Mouse (Mus musculus): ENCODE results near the gene Nol6. TPM values are rescaled to one million over a fixed set of nuclear protein-coding genes. Genes with fewer than 3 reads are reported as not detected.
"Not testable (repeated sequence)": the region's sequence is repeated elsewhere in the genome, so short reads cannot be mapped to it uniquely, and the experiment has no call there.

Nol6 gene
- polyA plus RNA-seq, 1 experiment from 2014 or later, result 35.8 TPM

DNA sequence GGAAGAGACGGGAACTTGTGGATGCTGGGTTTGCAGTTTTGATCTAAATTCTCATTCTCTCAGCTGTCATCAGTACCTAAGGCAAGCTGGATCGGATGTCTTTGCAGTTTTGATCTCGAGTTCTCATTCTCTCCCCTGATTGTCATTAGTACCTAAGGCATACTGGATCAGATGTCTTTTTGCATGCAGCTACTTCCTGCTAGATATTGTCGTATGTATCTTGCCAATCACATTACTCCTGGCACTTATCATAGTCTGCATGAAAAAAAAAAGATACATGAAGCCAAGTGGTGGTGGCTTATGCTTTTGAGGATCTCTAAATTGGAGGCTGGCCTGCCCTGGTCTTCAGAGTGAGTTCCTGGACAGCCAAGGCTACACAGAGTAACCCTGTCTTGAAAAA lies 39.4 kb downstream of the Nol6 start:
- no peaks in the 10 kb centered on the region for H3K9me3 ChIP-seq (ENCODE audit: control insufficient read depth, low read length)
- H3K27ac ChIP-seq (ENCODE audit: low read depth, low read length), result no peak overlapping the region
- DNase-seq (ENCODE audit: low spot score) (no peak), ATAC-seq (replicated peaks; ENCODE audit: low FRiP score) (no peak)
- H3K4me3 ChIP-seq (ENCODE audit: low read depth, low read length), result no peak overlapping the region
- no peaks in the 10 kb centered on the region for H3K36me3 ChIP-seq (ENCODE audit: control insufficient read depth, insufficient read depth, low read length)
- H3K4me1 ChIP-seq (replicated peaks; ENCODE audit: control insufficient read depth, insufficient read depth, low read length), result peaks cover 35% of the 10 kb centered on the region
- 81% methylated on average over 4 of the region's 4 CpGs for WGBS
- H3K27me3 ChIP-seq (replicated peaks; ENCODE audit: control insufficient read depth, insufficient read depth, low read length), result no peaks in the 10 kb centered on the region
- no peak overlapping the region for H3K9ac ChIP-seq (ENCODE audit: low read depth, low read length)
- no peak overlapping the region for H3K4me2 ChIP-seq

DNA sequence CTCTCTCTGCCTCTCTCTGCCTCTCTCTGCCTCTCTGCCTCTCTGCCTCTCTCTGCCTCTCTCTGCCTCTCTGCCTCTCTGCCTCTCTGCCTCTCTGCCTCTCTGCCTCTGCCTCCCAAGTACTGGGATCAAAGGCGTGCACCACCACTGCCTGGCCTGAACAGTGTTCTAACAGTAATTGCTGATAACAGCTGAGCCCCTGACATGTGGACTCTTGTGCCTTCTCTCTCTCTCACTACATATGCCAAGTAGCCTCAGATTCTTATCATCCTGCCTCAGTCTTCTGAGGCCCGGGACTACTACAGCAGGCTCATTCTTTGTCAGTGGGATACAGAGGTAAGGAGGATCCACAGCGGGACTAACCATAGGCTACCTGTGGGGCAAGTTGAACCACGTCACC lies 41.5 kb downstream of the Nol6 start:
- ATAC-seq (replicated peaks; ENCODE audit: low FRiP score), result peak; percentile 70
- H3K4me3 ChIP-seq (ENCODE audit: low read depth, low read length); H3K27me3 ChIP-seq (replicated peaks; ENCODE audit: control insufficient read depth, insufficient read depth, low read length); DNase-seq (ENCODE audit: low spot score); H3K36me3 ChIP-seq (ENCODE audit: control insufficient read depth, insufficient read depth, low read length); H3K9me3 ChIP-seq (ENCODE audit: control insufficient read depth, low read length): not testable (repeated sequence)
- Histone ChIP-seq H3K4me2 (peak overlapping the region; percentile 31; the same call in 1 of the 2 replicates), H3K27ac (ENCODE audit: low read depth, low read length) (0 out of 2 replicates have a peak overlapping the region, but pooled peaks have one; percentile 45), H3K4me1 (replicated peaks; ENCODE audit: control insufficient read depth, insufficient read depth, low read length) (peaks cover 17% of the 10 kb centered on the region), H3K9ac (ENCODE audit: low read depth, low read length) (0 out of 2 replicates have a peak overlapping the region, but pooled peaks have one; percentile 30)
- WGBS, result 45% methylated on average over 4 of the region's 4 CpGs

DNA sequence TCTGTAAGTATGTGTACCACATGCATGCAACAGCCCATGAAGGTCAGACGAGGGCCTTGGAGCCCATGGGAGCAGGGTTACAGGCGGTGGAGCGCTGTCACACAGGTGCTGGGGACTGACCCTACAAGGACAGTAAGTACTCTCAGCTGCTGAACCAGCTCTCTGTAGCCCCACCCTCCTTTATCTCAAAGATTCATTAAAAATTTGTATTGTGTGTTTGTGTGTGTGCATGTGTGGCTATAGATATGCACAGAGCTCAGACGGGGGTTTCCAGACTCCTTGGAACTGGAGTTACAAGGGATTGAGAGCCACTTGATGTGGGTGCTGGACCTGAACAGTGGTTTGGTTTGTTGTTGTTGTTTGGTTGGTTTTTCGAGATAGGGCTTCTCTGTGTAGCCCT lies 42.5 kb downstream of the Nol6 start:
- ATAC-seq (replicated peaks; ENCODE audit: low FRiP score) (peak; percentile 65), DNase-seq (ENCODE audit: low spot score) (no peak)
- Histone ChIP-seq H3K9ac (ENCODE audit: low read depth, low read length) (no peak overlapping the region), H3K9me3 (ENCODE audit: control insufficient read depth, low read length) (no peaks in the 10 kb centered on the region), H3K4me3 (ENCODE audit: low read depth, low read length) (no peak overlapping the region), H3K4me1 (replicated peaks; ENCODE audit: control insufficient read depth, insufficient read depth, low read length) (peaks cover 15% of the 10 kb centered on the region), H3K27me3 (replicated peaks; ENCODE audit: control insufficient read depth, insufficient read depth, low read length) (no peaks in the 10 kb centered on the region), H3K27ac (ENCODE audit: low read depth, low read length) (no peak overlapping the region), H3K36me3 (ENCODE audit: control insufficient read depth, insufficient read depth, low read length) (no peaks in the 10 kb centered on the region), H3K4me2 (no peak overlapping the region)
- 63% methylated on average over 5 of the region's 5 CpGs for WGBS

DNA sequence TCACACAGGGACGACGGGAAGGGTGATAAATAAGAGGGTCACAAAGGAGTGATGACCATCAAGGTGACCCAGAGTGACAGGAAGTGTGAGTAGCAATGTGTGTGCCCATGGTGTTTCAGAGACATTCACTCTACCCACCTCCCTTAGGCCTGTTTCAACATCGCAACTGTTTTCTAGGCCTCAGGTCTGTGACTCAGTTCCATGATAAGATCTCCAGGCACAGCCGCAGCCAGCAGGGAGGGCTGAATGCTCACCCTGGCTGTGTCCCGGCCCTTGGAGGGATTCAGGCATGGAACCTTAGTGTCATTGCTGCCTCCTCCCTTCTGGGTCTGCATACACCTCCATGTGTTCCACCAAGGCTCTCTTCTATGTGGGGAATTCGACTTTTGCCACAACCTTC lies 45.5 kb downstream of the Nol6 start:
- H3K27ac ChIP-seq (ENCODE audit: low read depth, low read length), result no peak overlapping the region
- no peak for ATAC-seq (replicated peaks; ENCODE audit: low FRiP score)
- no peaks in the 10 kb centered on the region for H3K9me3 ChIP-seq (ENCODE audit: control insufficient read depth, low read length)
- no peak overlapping the region for H3K4me2 ChIP-seq
- peaks cover 9% of the 10 kb centered on the region; the same call in 1 of the 2 replicates for H3K4me1 ChIP-seq (replicated peaks; ENCODE audit: control insufficient read depth, insufficient read depth, low read length)
- no peaks in the 10 kb centered on the region for H3K27me3 ChIP-seq (replicated peaks; ENCODE audit: control insufficient read depth, insufficient read depth, low read length)
- no peak overlapping the region for H3K4me3 ChIP-seq (ENCODE audit: low read depth, low read length)
- H3K36me3 ChIP-seq (ENCODE audit: control insufficient read depth, insufficient read depth, low read length), result no peaks in the 10 kb centered on the region
- no peak overlapping the region for H3K9ac ChIP-seq (ENCODE audit: low read depth, low read length)
- 51% methylated on average over 6 of the region's 6 CpGs for WGBS
- DNase-seq (ENCODE audit: low spot score), result no peak

DNA sequence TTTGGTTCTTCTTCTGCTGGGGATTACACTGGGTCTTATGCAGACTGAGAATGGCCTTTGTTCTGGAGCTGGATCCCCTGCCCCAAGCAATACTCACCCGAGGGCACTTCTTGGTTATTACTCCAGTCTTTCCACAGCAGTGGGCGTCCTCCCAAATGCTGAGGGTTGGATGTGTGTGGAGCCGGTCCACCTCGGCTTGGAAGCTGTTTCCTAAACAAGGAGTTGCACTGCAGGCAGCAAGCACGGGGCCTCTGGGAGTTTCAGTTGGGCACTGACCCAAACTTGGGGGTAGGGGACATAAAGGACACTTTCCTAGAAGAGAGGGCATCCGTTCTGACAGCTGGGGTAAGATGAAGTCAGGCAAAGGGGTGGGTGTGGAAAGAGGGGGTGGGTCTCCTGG lies 49.8 kb downstream of the Nol6 start:
- DNase-seq (ENCODE audit: low spot score) (no peak), ATAC-seq (replicated peaks; ENCODE audit: low FRiP score) (no peak)
- no peak overlapping the region for H3K27ac ChIP-seq (ENCODE audit: low read depth, low read length)
- no peaks in the 10 kb centered on the region for H3K36me3 ChIP-seq (ENCODE audit: control insufficient read depth, insufficient read depth, low read length)
- no peak overlapping the region for H3K4me3 ChIP-seq (ENCODE audit: low read depth, low read length)
- H3K9ac ChIP-seq (ENCODE audit: low read depth, low read length), result no peak overlapping the region
- H3K27me3 ChIP-seq (replicated peaks; ENCODE audit: control insufficient read depth, insufficient read depth, low read length), result no peaks in the 10 kb centered on the region
- no peak overlapping the region for H3K4me2 ChIP-seq
- no peaks in the 10 kb centered on the region for H3K4me1 ChIP-seq (replicated peaks; ENCODE audit: control insufficient read depth, insufficient read depth, low read length)
- no peaks in the 10 kb centered on the region for H3K9me3 ChIP-seq (ENCODE audit: control insufficient read depth, low read length)
- WGBS, result 83% methylated on average over 6 of the region's 6 CpGs

DNA sequence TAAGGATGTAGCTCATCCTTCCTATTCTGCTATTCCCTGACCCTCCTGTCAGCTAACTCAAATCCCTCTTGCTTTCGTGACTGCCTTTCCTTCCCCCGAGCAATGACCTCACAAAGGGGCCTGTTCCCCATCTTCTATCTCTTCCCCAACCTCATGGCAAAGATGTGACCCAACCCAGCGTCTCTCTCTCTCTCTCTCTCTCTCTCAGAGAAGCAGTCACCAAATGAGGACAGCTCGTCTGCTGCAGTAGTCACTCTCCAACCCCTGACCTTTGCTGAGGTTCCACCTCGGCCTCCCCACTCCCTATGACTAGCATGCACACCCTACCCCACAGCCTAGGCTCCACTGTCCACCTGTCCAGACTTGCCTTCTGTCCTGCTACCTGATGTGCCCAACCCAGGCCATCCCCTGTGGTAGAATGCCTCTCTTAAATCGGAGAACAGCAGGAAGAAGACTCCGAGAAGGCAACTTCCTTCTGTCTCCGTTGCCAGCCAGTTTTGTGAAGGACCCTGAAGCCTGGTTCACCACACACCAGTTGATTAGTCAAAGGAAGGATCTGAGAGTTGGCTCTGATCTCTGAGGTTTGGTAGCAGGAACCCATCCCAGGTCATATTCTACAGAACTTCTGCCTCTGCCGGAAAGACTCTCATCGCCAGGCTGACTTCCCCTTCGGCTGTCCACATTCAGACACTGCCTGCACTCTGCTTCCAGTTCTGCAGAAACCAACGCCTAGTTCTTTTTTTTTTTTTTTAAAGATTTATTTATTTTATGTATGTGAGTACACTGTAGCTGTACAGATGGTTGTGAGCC lies 51.0 kb downstream of the Nol6 start:
- WGBS, result 58% methylated on average over 12 of the region's 12 CpGs
- Histone ChIP-seq H3K36me3 (ENCODE audit: control insufficient read depth, insufficient read depth, low read length) (no peaks in the 10 kb centered on the region), H3K9me3 (ENCODE audit: control insufficient read depth, low read length) (no peaks in the 10 kb centered on the region), H3K27me3 (replicated peaks; ENCODE audit: control insufficient read depth, insufficient read depth, low read length) (no peaks in the 10 kb centered on the region), H3K4me3 (ENCODE audit: low read depth, low read length) (no peak overlapping the region), H3K4me1 (replicated peaks; ENCODE audit: control insufficient read depth, insufficient read depth, low read length) (no peaks in the 10 kb centered on the region), H3K4me2 (no peak overlapping the region), H3K9ac (ENCODE audit: low read depth, low read length) (no peak overlapping the region), H3K27ac (ENCODE audit: low read depth, low read length) (no peak overlapping the region)
- DNase-seq (ENCODE audit: low spot score), result no peak
- ATAC-seq (replicated peaks; ENCODE audit: low FRiP score), result no peak

DNA sequence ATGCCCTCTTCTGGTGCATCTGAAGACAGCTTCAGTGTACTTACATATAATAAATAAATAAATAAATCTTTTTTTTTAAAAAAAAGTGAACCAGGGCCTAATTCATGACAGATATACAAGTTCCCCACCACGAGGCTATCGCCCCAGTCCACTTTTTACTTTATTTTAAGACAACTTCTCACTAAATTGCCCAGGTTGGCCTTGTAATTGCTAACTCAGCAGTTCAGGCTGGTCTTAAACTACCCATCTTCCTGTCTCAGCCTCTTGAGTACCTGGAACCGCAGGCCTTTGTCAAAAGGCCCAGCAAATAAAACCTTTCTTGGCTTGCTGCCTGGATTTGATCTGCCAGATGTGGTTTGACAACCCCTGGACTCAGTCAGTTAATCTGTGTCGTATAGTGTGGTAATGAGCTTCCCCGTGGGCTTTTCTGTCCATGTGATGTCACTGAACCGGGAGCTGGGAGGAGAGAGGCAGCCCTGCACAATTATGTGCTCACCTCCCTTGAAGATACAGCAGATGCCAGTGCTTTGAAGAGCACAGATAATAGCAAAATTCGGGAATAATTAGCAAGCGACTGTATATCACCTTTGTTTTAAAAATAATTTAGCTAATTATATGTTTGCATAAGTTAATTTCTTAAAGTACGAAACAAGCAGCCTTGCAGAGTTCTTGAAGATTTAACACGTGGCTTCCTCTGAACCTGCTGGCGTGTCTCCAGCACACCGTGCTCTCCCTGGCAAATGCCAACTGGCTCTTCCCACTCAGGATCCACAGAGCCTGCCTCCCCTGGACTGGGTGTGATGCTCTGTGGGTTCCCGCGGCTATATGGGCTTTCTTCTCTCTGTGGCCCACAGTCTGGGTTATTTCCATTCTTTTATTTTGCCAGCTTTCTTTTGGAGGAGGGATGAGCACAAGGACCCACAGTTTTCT lies 52.5 kb downstream of the Nol6 start:
- ATAC-seq (replicated peaks; ENCODE audit: low FRiP score), result no peak
- H3K4me2 ChIP-seq, result no peak overlapping the region
- H3K36me3 ChIP-seq (ENCODE audit: control insufficient read depth, insufficient read depth, low read length), result no peaks in the 10 kb centered on the region
- DNase-seq (ENCODE audit: low spot score), result no peak
- H3K9me3 ChIP-seq (ENCODE audit: control insufficient read depth, low read length), result no peaks in the 10 kb centered on the region
- H3K4me3 ChIP-seq (ENCODE audit: low read depth, low read length), result no peak overlapping the region
- no peak overlapping the region for H3K9ac ChIP-seq (ENCODE audit: low read depth, low read length)
- 80% methylated on average over 14 of the region's 14 CpGs for WGBS
- H3K4me1 ChIP-seq (replicated peaks; ENCODE audit: control insufficient read depth, insufficient read depth, low read length), result no peaks in the 10 kb centered on the region
- no peak overlapping the region for H3K27ac ChIP-seq (ENCODE audit: low read depth, low read length)
- no peaks in the 10 kb centered on the region for H3K27me3 ChIP-seq (replicated peaks; ENCODE audit: control insufficient read depth, insufficient read depth, low read length)

DNA sequence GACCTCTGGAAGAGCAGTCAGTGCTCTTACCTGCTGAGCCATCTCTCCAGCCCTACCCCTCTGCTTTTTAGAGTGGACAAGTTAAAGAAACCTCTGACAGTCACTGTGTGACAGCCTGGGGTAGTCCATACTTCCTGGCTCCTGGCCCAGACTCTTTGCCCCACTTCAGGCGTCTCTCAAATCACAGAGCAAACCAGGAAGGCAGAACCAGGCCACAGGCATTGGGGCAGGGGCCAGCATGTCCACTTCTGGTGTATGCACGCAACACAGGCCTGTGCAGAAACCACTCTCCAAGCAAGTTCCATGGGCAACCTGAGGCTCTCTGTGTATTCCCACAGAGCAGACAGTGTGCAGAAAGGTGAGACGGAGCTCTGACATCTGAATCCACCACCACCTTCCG lies 59.1 kb downstream of the Nol6 start:
- ATAC-seq (replicated peaks; ENCODE audit: low FRiP score) (no peak), DNase-seq (ENCODE audit: low spot score) (no peak)
- Histone ChIP-seq H3K36me3 (ENCODE audit: control insufficient read depth, insufficient read depth, low read length) (no peaks in the 10 kb centered on the region), H3K4me3 (ENCODE audit: low read depth, low read length) (no peak overlapping the region), H3K4me1 (replicated peaks; ENCODE audit: control insufficient read depth, insufficient read depth, low read length) (no peaks in the 10 kb centered on the region), H3K9me3 (ENCODE audit: control insufficient read depth, low read length) (no peaks in the 10 kb centered on the region), H3K27ac (ENCODE audit: low read depth, low read length) (no peak overlapping the region), H3K9ac (ENCODE audit: low read depth, low read length) (no peak overlapping the region), H3K4me2 (no peak overlapping the region), H3K27me3 (replicated peaks; ENCODE audit: control insufficient read depth, insufficient read depth, low read length) (no peaks in the 10 kb centered on the region)
- whole genome bisulfite sequencing, result 85% methylated on average over 4 of the region's 4 CpGs
